Mouse (Mus musculus): ENCODE measurements at regions not wholly inside any gene's neighbourhood (a gene's known extent, or its start where the extent isn't known, plus 50 kb on each side); places are given as distances from the start of the nearest gene placed in this dataset.

GRCm38 (mm10) chr6:99842723-99843122, 116.5 kb upstream of the Prok2 start:
- no peak for DNase-seq (ENCODE audit: low read depth, low spot score)

- DNase-seq (ENCODE audit: low read depth, low spot score): no peak
Observed at GRCm38 (mm10) chr6:99840823-99841222, 114.6 kb upstream of the Prok2 start.

DNA sequence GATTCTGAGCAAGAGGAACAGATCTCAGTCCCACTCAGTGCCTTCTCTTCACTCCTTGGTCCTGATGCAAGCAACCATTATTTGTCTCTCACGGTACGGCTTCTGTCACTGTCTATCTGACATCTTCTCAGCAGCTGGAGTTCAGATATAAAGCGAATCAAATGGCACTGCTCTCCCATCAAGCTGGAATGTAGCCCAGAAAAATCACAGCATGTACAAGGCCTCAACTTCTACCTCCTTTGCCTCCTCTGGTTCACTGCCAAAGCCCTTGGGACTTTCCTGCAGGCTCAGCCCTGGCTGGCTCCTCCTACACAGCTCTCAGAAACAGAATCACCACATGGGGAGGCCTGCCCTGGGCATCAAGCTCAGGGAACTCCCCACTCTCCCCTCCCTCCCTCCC, 107.1 kb upstream of the Prok2 start:
- DNase-seq (ENCODE audit: low read depth, low spot score): peak; percentile 57

DNA sequence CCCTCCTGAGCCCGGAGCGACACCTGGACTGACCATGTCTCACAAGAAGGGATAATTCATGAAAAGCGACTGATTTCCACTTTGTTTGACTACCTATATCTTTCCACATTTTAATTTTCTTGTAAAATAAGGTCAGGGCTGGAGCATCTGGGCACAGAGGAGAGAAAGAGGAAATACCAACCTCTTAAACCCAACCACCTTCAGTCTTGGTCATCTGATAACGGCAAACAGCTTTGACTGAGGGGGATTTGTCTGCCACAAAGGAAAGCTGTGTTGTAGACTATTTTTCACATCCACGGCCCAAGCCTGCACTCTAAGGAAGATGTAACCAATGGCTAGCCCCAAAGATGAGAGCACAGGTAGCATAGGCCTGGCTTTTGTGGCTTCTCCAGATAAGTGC, 101.4 kb upstream of the Prok2 start:
- DNase-seq (ENCODE audit: low read depth, low spot score): no peak

DNA sequence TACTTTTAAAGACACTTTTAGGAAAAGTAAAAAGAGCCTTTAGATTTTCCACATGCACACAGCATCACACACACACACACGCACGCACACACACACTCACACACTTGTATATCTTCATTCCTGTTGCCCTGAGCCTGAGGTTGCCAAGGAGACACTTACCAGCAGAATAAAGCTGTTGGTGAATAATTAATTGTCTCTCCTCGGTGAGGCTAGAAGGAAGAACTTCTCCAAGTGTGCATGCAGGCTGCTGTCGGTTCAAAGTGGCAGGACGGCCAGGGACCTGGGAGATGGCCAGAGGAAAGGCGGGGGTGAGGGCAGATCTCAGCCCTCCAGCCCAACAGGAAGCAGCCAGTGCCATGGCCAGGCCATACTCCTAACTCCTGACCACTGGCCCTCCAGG, 98.6 kb upstream of the Prok2 start:
- DNase-seq (ENCODE audit: low read depth, low spot score): no peak

GRCm38 (mm10) chr6:99822471-99822870, 96.3 kb upstream of the Prok2 start:
- DNase-seq (ENCODE audit: low read depth, low spot score): no peak

DNA sequence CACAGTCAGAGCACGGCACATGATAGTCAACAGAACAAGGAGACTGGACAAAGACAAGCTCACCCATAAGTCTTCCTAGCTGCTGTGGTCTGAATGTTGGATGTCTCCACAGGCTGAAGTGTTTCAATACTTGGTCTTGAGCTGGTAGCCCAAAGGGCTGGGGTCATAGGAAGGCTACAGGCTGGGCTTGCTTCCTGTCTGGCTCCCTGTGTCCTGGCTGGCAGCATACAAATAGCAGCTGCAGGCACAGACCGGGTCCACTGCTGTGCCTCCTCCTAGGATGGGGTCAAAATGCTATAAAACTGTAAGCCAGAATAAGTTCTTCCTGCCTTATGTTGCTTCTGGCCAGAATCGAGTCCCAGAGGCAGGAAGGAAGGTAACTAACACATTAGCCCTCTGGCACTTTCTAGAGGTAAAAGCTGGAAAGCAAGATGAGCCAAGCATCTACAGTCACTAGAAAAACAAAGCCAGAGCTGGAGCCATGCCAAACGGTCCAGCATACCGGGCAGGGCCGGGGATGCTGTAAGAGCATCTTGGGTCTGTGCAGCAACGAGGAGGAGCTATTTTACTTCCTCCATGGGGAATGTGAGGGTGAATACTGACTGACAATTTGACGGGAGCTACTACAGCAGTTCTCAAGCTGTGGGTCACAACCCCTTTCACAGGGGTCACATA, 93.2 kb upstream of the Prok2 start:
- no peak for DNase-seq (ENCODE audit: low read depth, low spot score)

DNA sequence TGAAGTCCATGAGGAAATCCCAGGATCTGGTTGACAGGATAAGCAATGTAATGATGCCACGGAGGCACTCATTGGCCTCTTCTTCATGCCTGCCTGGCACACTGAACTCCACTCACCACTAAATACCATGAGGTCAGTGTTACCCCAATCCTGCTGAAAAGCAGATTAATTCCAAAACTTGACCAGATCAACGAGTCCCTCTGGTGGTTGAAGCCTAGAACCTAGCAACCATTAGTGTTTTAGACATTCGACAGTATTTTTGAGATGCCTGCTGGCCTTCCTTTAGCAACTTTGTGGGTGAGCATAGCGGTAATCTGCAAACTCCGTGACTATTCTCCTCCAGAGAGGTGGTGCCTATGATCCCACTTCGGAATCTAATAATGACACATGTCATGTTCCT, 92.3 kb upstream of the Prok2 start:
- no peak for DNase-seq (ENCODE audit: low read depth, low spot score)

DNA sequence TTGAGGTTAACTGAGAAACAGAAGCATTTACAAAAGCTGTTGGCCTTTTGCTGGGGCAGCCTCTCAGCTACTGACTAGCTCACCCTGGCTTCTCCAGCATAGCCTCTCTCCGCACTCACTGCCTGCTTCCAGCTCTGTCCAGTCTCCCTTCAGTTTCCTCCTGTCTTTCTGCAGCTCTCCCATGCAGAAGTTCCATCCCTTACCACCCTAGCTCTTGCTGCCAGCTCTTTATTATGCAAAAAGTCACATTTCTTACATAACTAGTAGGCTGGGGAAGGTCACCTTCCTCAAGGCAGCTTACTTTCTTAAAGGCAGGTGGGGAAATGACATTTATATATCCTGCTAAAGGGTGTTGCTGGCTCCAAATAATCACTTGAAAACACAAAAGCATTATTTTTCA, 91.1 kb upstream of the Prok2 start:
- no peak for DNase-seq (ENCODE audit: low read depth, low spot score)

DNA sequence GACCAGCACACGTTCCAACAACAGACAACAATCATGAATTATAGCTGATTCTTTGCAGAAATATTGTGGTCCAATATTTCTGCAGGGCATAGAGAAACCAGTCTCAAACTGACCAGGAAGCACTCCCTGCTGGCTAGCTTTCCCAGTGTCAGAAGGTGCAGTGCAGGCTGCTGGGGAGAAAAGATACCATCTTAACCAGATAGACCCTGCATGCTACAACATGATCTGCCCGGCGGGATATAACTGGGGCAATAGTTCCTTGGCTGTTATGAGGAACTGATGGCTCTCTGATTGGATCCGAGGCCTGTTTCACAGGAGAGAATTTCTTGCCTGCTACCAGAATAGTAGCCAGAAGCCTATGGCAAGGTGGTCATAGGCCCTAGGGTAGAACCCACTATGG, 86.9 kb upstream of the Prok2 start:
- no peak for DNase-seq (ENCODE audit: low read depth, low spot score)

- DNase-seq (ENCODE audit: low read depth, low spot score): no peak
Observed at GRCm38 (mm10) chr6:99811842-99812241, 85.7 kb upstream of the Prok2 start.

GRCm38 (mm10) chr6:99810974-99811798, 85.0 kb upstream of the Prok2 start:
- peak; percentile 65 for DNase-seq (ENCODE audit: low read depth, low spot score)

DNA sequence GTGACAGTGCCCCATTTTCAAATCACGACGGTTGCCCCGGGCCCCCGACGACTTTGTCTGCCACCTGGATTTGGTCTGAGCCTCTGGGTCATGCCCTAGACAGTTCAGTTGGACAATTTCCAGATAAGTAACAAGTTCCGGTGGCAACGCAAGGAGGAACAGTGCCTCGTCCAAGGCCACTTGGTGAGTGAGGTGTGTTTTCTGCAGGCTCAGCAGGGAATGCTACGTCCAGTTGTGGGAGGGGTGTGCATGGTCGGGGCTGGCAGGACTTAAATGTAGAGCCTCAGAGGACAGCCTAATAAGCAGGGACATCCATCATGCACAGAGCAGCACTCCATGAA, 78.7 kb upstream of the Prok2 start:
- DNase-seq (ENCODE audit: low read depth, low spot score): no peak

DNA sequence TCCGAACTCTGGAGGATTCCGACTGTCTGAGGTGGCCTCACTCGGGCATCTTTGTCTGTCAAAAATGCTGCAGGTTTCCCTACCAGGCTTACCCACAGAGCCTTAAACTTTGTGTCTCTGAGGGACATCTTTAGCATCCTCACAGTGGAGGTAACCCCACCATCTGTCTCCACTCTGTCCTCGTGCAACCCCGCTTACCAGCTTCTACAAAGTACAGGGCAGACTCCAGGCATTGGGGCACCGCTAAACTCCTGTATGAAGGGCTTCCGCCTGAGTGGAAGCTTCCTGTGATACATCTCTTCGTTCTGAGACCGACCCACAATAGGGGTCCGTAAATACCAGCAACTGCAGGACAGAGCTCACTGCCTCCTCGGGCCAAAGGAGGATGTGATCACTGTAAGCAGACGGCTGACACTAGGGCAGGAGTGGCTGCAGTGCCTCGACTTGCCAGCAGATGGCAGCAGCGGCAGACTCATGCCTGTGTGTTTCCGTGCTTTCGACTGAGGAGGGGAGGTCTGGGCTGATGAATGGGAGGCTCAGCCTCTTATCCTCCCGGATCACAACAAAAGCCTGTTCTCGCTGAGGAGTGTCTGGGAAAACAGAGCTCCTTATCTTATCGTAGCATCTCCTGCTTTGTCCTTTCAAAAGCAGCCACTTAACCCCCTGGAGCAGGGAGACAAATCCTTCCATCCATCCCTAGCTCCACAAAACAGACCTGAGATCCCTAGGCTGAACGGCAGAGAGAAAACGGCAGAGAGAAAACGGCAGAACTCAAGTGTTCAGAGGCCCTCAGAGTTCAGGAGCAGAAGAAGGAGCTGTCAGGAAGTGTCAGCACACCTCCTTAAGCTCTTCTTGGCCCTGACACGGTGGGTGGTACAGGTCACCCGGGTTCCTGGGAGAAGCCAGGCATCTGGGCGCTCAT, 78.1 kb upstream of the Prok2 start:
- peak; percentile 53 for DNase-seq (ENCODE audit: low read depth, low spot score)

- no peak for DNase-seq (ENCODE audit: low read depth, low spot score)
Observed at GRCm38 (mm10) chr6:99800919-99801318, 74.7 kb upstream of the Prok2 start.

DNA sequence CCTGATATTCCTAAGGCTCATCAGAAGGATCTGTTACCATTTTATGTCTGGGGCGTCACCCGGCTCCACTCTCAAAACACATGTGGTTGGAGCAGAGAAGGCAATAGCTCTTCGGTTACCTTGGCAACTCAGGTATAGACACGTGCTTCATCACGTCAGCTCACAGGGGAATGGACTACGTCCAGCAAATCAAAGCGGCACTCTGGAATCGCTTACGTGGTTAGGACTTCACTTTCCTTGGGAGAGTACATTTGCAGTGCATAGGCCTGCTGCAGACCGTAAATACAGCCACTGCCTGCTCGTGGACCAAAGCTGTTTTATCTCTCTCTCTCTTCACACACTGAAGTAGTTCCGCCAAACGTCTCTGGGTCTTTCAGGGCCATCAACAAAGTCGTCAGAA, 74.1 kb upstream of the Prok2 start:
- no peak for DNase-seq (ENCODE audit: low read depth, low spot score)

GRCm38 (mm10) chr6:99796390-99796789, 70.2 kb upstream of the Prok2 start:
- no peak for DNase-seq (ENCODE audit: low read depth, low spot score)

DNA sequence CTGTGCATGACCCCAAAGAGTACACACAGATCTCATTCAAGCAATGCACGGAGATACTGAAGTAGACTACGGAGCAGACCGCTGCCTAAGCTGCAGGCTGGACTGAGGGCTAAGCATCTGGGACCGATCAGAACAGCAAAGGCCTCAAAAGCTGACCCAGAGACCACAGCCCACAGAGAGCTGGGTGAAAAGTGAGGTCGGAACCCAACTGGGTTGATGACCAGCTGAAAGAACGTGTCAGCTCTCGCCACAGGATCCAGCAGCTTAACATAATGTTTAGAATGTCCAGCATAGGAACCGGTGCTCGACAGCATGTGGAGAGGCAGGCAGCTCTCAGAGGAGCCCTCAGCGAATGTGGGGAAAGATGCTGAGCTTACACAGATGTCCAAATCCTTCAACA, 67.4 kb upstream of the Prok2 start:
- DNase-seq (ENCODE audit: low read depth, low spot score): no peak

- DNase-seq (ENCODE audit: low read depth, low spot score): no peak
Observed at GRCm38 (mm10) chr6:99792353-99792752, 66.2 kb upstream of the Prok2 start.

- DNase-seq (ENCODE audit: low read depth, low spot score): no peak
Observed at GRCm38 (mm10) chr6:99786977-99787376, 60.8 kb upstream of the Prok2 start.

DNA sequence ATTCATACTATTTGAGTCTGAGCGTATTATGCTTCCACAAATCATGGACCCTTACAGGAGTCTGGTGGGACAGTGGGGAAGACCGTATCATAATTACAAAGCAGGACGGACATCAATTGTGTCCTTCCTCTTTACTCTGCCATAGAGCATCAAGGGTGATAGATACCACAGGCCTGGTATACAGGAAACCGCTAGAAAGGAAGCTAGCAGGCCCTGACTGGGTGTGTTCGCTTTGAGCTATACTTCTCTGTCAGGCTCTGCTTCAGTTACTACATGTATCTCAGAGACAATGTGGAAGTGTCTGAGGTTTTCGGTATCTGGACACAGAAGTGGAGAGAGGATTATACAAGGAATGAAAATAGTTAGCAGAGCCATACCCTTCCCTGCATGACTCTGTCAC, 59.0 kb upstream of the Prok2 start:
- DNase-seq (ENCODE audit: low read depth, low spot score): peak; percentile 21

DNA sequence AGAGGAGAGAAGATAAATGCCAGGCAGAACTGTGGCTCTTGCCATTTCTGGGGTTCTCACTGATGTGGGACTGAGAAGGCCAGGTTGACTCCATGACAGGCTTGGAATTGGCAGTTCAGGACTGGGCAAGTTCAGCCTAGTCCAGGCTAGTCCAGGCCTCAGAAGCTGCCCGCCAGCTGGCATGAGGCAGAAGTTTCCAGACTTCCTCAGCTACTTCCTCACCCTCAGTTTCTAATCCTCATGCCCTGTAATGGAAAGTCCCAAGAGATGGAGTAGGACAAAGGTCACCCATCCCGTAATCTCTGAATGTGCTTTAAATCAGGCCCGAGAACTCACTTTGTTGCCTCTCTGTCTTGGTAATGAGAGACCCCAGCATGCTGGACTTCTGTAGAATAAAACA, 58.6 kb upstream of the Prok2 start:
- DNase-seq (ENCODE audit: low read depth, low spot score): peak; percentile 15
